In genomic region chr9:95668306-95668705, GRCm38 (mm10) we compare ENCODE assay signal across 15 mouse cellular contexts. TPM values are rescaled to one million over a fixed set of nuclear protein-coding genes. Genes with fewer than 3 reads are reported as not detected.
DNase-seq lines count a peak whose midpoint lies in the region; ATAC-seq and TF ChIP-seq lines count a peak whose summit lies in the region.
"Had no signal": no experiment of that assay in that cellular context is flagged by ENCODE, and none has a peak within 500 bp of the region (broad histone marks: within the 10 kb centered on the region; RNA-seq: fewer than 3 reads in every experiment).

No protein-coding gene starts in this region.

- WGBS in heart, embryonic 15.5 days: 78% methylated on average over 5 of the region's 5 CpGs

- peak; percentile 6 for DNase-seq in embryo, embryonic 10 days (ENCODE audit: low spot score)
- no peak for DNase-seq in embryo, embryonic 10.5 days (ENCODE audit: low spot score)
- DNase-seq in heart, postnatal 36 days: no peak
- DNase-seq in layer of hippocampus, adult 2 months (ENCODE audit: low spot score in 2 of 2): no peak
- DNase-seq in layer of hippocampus, postnatal 25 days (ENCODE audit: extremely low spot score in 1 of 2, low spot score in 1 of 2): no peak
- DNase-seq in R1 (ENCODE audit: low read depth, low spot score): peak; percentile 27
- DNase-seq: embryo, embryonic 11 days had no signal

- intact Hi-C loops in heart, postnatal 36 days (cut with DNase I): loop anchor here (5.0 kb wide), 1 partner anchor 106 kb away; no protein-coding TSS in a partner anchor

- 0 out of 2 replicates have a peak overlapping the region, but pooled peaks have one; percentile 13 for H3K4me2 ChIP-seq in heart, embryonic 15.5 days
- H3K4me2 ChIP-seq: embryonic facial prominence, embryonic 12.5 days; forebrain, embryonic 12.5 days; heart, embryonic 11.5 days had no signal

- no peaks in the 10 kb centered on the region for H3K36me3 ChIP-seq in heart, embryonic 15.5 days
- H3K36me3 ChIP-seq: embryonic facial prominence, embryonic 12.5 days; forebrain, embryonic 12.5 days; hindbrain, embryonic 15.5 days had no signal

- H3K9me3 ChIP-seq in heart, embryonic 15.5 days (replicated peaks): no peaks in the 10 kb centered on the region
- H3K9me3 ChIP-seq: embryonic facial prominence, embryonic 12.5 days; hindbrain, embryonic 15.5 days had no signal

- H3K4me3 ChIP-seq in heart, embryonic 15.5 days: no peak overlapping the region
- no peak overlapping the region for H3K4me3 ChIP-seq in layer of hippocampus, adult 2 months
- H3K4me3 ChIP-seq: embryonic facial prominence, embryonic 12.5 days; forebrain, embryonic 12.5 days; hindbrain, embryonic 15.5 days had no signal

- H3K4me1 ChIP-seq in heart, embryonic 15.5 days (replicated peaks): peaks cover 20% of the 10 kb centered on the region
- H3K4me1 ChIP-seq: embryonic facial prominence, embryonic 12.5 days had no signal

- H3K27ac ChIP-seq in heart, embryonic 15.5 days: no peak overlapping the region
- H3K27ac ChIP-seq in layer of hippocampus, adult 2 months: peak overlapping the region; percentile 88
- H3K27ac ChIP-seq: embryonic facial prominence, embryonic 12.5 days; forebrain, embryonic 12.5 days; hindbrain, embryonic 15.5 days had no signal

- H3K27me3 ChIP-seq in heart, embryonic 15.5 days: no peaks in the 10 kb centered on the region
- H3K27me3 ChIP-seq: CH12.LX; embryonic facial prominence, embryonic 12.5 days; forebrain, embryonic 12.5 days; hindbrain, embryonic 15.5 days; Patski had no signal

- no peak for ATAC-seq in heart, embryonic 15.5 days (replicated peaks; ENCODE audit: insufficient number of reproducible peaks, insufficient read depth, low FRiP score, low read depth)
- ATAC-seq: Patski had no signal

- no peak overlapping the region for H3K9ac ChIP-seq in heart, embryonic 15.5 days
- H3K9ac ChIP-seq: embryonic facial prominence, embryonic 12.5 days; forebrain, embryonic 12.5 days; hindbrain, embryonic 15.5 days had no signal

- TF ChIP-seq CTCF in layer of hippocampus, adult 2 months (conservative IDR thresholded peaks at IDR 0.05): no peak

RNA-seq across cellular contexts. Expression of gene Pcolce2, which starts 30.9 kb away (rescaled TPM):
- 0.97 and 3.5 TPM in 2 replicates for polyA plus RNA-seq in heart, embryonic 15.5 days (2015; fragmentation: Nextera tagmentation; extraction: Ambion mirVana)
- total RNA-seq in heart, postnatal 36 days (2021): 10 to 100 TPM; 30.9 to 38.1 TPM
- 1 to 10 TPM; 2.9 to 3.0 TPM for total RNA-seq in layer of hippocampus, adult 2 months (2021)
- 1 to 10 TPM; 1.7 to 1.9 TPM for total RNA-seq in layer of hippocampus, postnatal 25 days (2021)
- total RNA-seq: granulocyte monocyte progenitor cell, adult 5-6 weeks had no signal

Comparison
In these comparisons a context has a peak if more than half of its experiments do, and no peak if none do; other contexts are left out.
1. DNase-seq: peak in embryo, embryonic 10 days (single experiment) and R1 (single experiment); none in embryo, embryonic 10.5 days (single experiment), heart, postnatal 36 days (0 of 2), layer of hippocampus, adult 2 months (0 of 2) and layer of hippocampus, postnatal 25 days (0 of 2).
2. RNA of gene Pcolce2, which starts 30.9 kb away (total RNA-seq): 30.9 to 38.1 TPM in heart, postnatal 36 days; 2.9 to 3.0 TPM in layer of hippocampus, adult 2 months and 1.7 to 1.9 TPM in layer of hippocampus, postnatal 25 days; every median in the first group is over 4 times any median in the second.